Mouse (Mus musculus) heart, adult 18-20 months (tissue): ENCODE results near the gene Rps26. TPM values are rescaled to one million over a fixed set of nuclear protein-coding genes. Genes with fewer than 3 reads are reported as not detected.

Experiments
- microRNA-seq, 2 experiments: library from miRNA; unstranded; fragments of <30 nt; microRNA quantifications; one replicate each; pipeline ENCODE4 v1.2.0; 2022
- total RNA-seq, 2 experiments: library from RNA; stranded (reverse); gene quantifications; 2 replicates each; pipeline ENCODE4 v1.2.3; 2021

Rps26 gene
- total RNA-seq, 2 experiments from 2014 or later, result 257 to 282 TPM

Small RNA genes lying within 50 kb of the gene (microRNA-seq; reads per million reads assigned to microRNA genes)
- 0 reads per million in 2 experiments for gene Mir6917

Other genes starting within 250 kb of the Rps26 start
- gene Ankrd52, start 249.6 kb downstream of the Rps26 start, total RNA-seq, result 10 to 100 TPM; 38.1 to 40.3 TPM
- gene Slc39a5, start 225.5 kb downstream of the Rps26 start, total RNA-seq, result not detected
- 10 to 100 TPM; 41.0 to 42.8 TPM for gene Nabp2, start 215.3 kb downstream of the Rps26 start, total RNA-seq
- gene Rnf41, start 215.1 kb downstream of the Rps26 start, total RNA-seq, result 10 to 100 TPM; 16.6 to 17.2 TPM
- gene Smarcc2, start 167.5 kb downstream of the Rps26 start, total RNA-seq, result 10 to 100 TPM; 75.4 to 75.8 TPM
- gene Myl6, start 132.6 kb downstream of the Rps26 start, total RNA-seq, result 100 to 1,000 TPM; 253 to 273 TPM
- 1 to 10 TPM; 3.2 to 3.3 TPM for gene Myl6b, start 128.1 kb downstream of the Rps26 start, total RNA-seq
- gene Esyt1, start 100.9 kb downstream of the Rps26 start, total RNA-seq, result 10 to 100 TPM; 15.9 to 19.9 TPM
- gene Zc3h10, start 79.0 kb downstream of the Rps26 start, total RNA-seq, result 1 to 10 TPM; 7.7 to 8.2 TPM
- 1,000 to 10,000 TPM; 1,490 to 1,551 TPM for gene Rpl41, start 77.4 kb downstream of the Rps26 start, total RNA-seq
- gene Pa2g4, start 60.8 kb downstream of the Rps26 start, total RNA-seq, result 10 to 100 TPM; 43.1 to 46.0 TPM
- 1 to 10 TPM; 6.4 to 8.6 TPM for gene Erbb3, start 37.1 kb downstream of the Rps26 start, total RNA-seq
- gene Ikzf4, start 19.2 kb upstream of the Rps26 start, total RNA-seq, result 1 to 10 TPM; 1.7 to 1.8 TPM
- 10 to 100 TPM; 22.3 to 28.2 TPM for gene Suox, start 47.3 kb upstream of the Rps26 start, total RNA-seq
- 10 to 100 TPM; 76.5 to 84.4 TPM for gene Rab5b, start 69.5 kb upstream of the Rps26 start, total RNA-seq
- 1 to 10 TPM in 1 of 2 experiments, under 1 TPM in 1; 0.65 to 1.1 TPM for gene Pmel, start 77.4 kb upstream of the Rps26 start, total RNA-seq
- 1 to 10 TPM; 8.2 to 9.1 TPM for gene Cdk2, start 78.3 kb upstream of the Rps26 start, total RNA-seq
- gene Dgka, start 118.1 kb upstream of the Rps26 start, total RNA-seq, result 10 to 100 TPM; 11.5 to 16.1 TPM
- gene Pym1, start 121.1 kb upstream of the Rps26 start, total RNA-seq, result 10 to 100 TPM in 1 of 2 experiments, 1 to 10 TPM in 1; 10.0 to 10.1 TPM
- gene Mmp19, start 164.2 kb upstream of the Rps26 start, total RNA-seq, result 1 to 10 TPM; 1.9 to 3.7 TPM
- gene Dnajc14, start 177.3 kb upstream of the Rps26 start, total RNA-seq, result 10 to 100 TPM; 34.0 to 35.3 TPM
- gene Tmem198b, start 177.6 kb upstream of the Rps26 start, total RNA-seq, result 1 to 10 TPM; 4.6 to 5.6 TPM
- gene Sarnp, start 190.6 kb upstream of the Rps26 start, total RNA-seq, result 10 to 100 TPM; 35.6 to 39.7 TPM
- gene Ormdl2, start 194.9 kb upstream of the Rps26 start, total RNA-seq, result 1 to 10 TPM; 8.1 to 9.7 TPM